Mouse (Mus musculus): ENCODE results near the gene Rnd2. TPM values are rescaled to one million over a fixed set of nuclear protein-coding genes. Genes with fewer than 3 reads are reported as not detected.

The Rnd2 gene
- polyA plus RNA-seq, 1 experiment from 2014 or later = 9.0 TPM

- Histone ChIP-seq H3K4me2 (ENCODE audit: low read length) (no peak overlapping the region), H3K9ac (ENCODE audit: low read length) (no peak overlapping the region), H3K36me3 (ENCODE audit: control insufficient read depth, insufficient read depth, low read length) (peaks cover 42% of the 10 kb centered on the region), H3K4me1 (ENCODE audit: control insufficient read depth in 2 of 2, insufficient read depth in 2 of 2, low read length in 2 of 2) (no peaks in the 10 kb centered on the region), H3K27me3 (ENCODE audit: control insufficient read depth, insufficient read depth, low read length) (no peaks in the 10 kb centered on the region), H3K9me3 (ENCODE audit: control insufficient read depth, low read length) (no peaks in the 10 kb centered on the region), H3K4me3 (ENCODE audit: control insufficient read depth in 1 of 2, insufficient read depth in 1 of 2, low read depth in 1 of 2, low read length in 2 of 2) (no peak overlapping the region), H3K27ac (replicated peaks in 1 of 2; ENCODE audit: control insufficient read depth in 1 of 2, insufficient read depth in 1 of 2, low read depth in 2 of 2, low read length in 2 of 2) (no peak overlapping the region)
- WGBS = 84% methylated on average over 7 of the region's 7 CpGs
- no peak for ATAC-seq (ENCODE audit: insufficient number of reproducible peaks, insufficient read depth, low FRiP score, low read depth)
These were observed 9.2 kb upstream of the Rnd2 start for GRCm38 (mm10) chr11:101455627-101456026.

GRCm38 (mm10) chr11:101457631-101458030 lies 7.2 kb upstream of the Rnd2 start:
- Histone ChIP-seq H3K9ac (ENCODE audit: low read length) (no peak overlapping the region), H3K36me3 (ENCODE audit: control insufficient read depth, insufficient read depth, low read length) (peaks cover 62% of the 10 kb centered on the region), H3K27ac (replicated peaks in 1 of 2; ENCODE audit: control insufficient read depth in 1 of 2, insufficient read depth in 1 of 2, low read depth in 2 of 2, low read length in 2 of 2) (no peak overlapping the region), H3K27me3 (ENCODE audit: control insufficient read depth, insufficient read depth, low read length) (no peaks in the 10 kb centered on the region), H3K4me1 (ENCODE audit: control insufficient read depth in 2 of 2, insufficient read depth in 2 of 2, low read length in 2 of 2) (peaks cover 2% of the 10 kb centered on the region in 2 experiments; a peak in 3 of 4 replicates), H3K4me2 (ENCODE audit: low read length) (no peak overlapping the region), H3K4me3 (ENCODE audit: control insufficient read depth in 1 of 2, insufficient read depth in 1 of 2, low read depth in 1 of 2, low read length in 2 of 2) (no peak overlapping the region), H3K9me3 (ENCODE audit: control insufficient read depth, low read length) (no peaks in the 10 kb centered on the region)
- no peak for ATAC-seq (ENCODE audit: insufficient number of reproducible peaks, insufficient read depth, low FRiP score, low read depth)
- WGBS = 88% methylated on average over 9 of the region's 9 CpGs

GRCm38 (mm10) chr11:101458217-101458616 lies 6.6 kb upstream of the Rnd2 start:
- H3K27ac ChIP-seq (replicated peaks in 1 of 2; ENCODE audit: control insufficient read depth in 1 of 2, insufficient read depth in 1 of 2, low read depth in 2 of 2, low read length in 2 of 2) = no peak overlapping the region
- peaks cover 64% of the 10 kb centered on the region for H3K36me3 ChIP-seq (ENCODE audit: control insufficient read depth, insufficient read depth, low read length)
- no peaks in the 10 kb centered on the region for H3K27me3 ChIP-seq (ENCODE audit: control insufficient read depth, insufficient read depth, low read length)
- H3K4me2 ChIP-seq (ENCODE audit: low read length) = no peak overlapping the region
- no peak for ATAC-seq (ENCODE audit: insufficient number of reproducible peaks, insufficient read depth, low FRiP score, low read depth)
- WGBS = 75% methylated on average over 12 of the region's 12 CpGs
- no peak overlapping the region for H3K4me3 ChIP-seq (ENCODE audit: control insufficient read depth in 1 of 2, insufficient read depth in 1 of 2, low read depth in 1 of 2, low read length in 2 of 2)
- no peaks in the 10 kb centered on the region for H3K9me3 ChIP-seq (ENCODE audit: control insufficient read depth, low read length)
- H3K4me1 ChIP-seq (ENCODE audit: control insufficient read depth in 2 of 2, insufficient read depth in 2 of 2, low read length in 2 of 2) = peaks cover 4 to 8% of the 10 kb centered on the region in 2 experiments; a peak in 3 of 4 replicates
- H3K9ac ChIP-seq (ENCODE audit: low read length) = no peak overlapping the region

- peaks cover 9 to 22% of the 10 kb centered on the region in 2 experiments for H3K4me1 ChIP-seq (ENCODE audit: control insufficient read depth in 2 of 2, insufficient read depth in 2 of 2, low read length in 2 of 2)
- H3K27me3 ChIP-seq (ENCODE audit: control insufficient read depth, insufficient read depth, low read length) = no peaks in the 10 kb centered on the region
- ATAC-seq (ENCODE audit: insufficient number of reproducible peaks, insufficient read depth, low FRiP score, low read depth) = no peak
- no peak overlapping the region for H3K4me3 ChIP-seq (ENCODE audit: control insufficient read depth in 1 of 2, insufficient read depth in 1 of 2, low read depth in 1 of 2, low read length in 2 of 2)
- no peak overlapping the region for H3K27ac ChIP-seq (replicated peaks in 1 of 2; ENCODE audit: control insufficient read depth in 1 of 2, insufficient read depth in 1 of 2, low read depth in 2 of 2, low read length in 2 of 2)
- no peak overlapping the region for H3K9ac ChIP-seq (ENCODE audit: low read length)
- no peaks in the 10 kb centered on the region for H3K9me3 ChIP-seq (ENCODE audit: control insufficient read depth, low read length)
- 45% methylated on average over 6 of the region's 6 CpGs for WGBS
- H3K36me3 ChIP-seq (ENCODE audit: control insufficient read depth, insufficient read depth, low read length) = peaks cover 64% of the 10 kb centered on the region
- no peak overlapping the region for H3K4me2 ChIP-seq (ENCODE audit: low read length)
These were observed 5.1 kb upstream of the Rnd2 start for GRCm38 (mm10) chr11:101459716-101460115.

- WGBS = 84% methylated on average over 15 of the region's 15 CpGs
- H3K4me3 ChIP-seq (ENCODE audit: control insufficient read depth in 1 of 2, insufficient read depth in 1 of 2, low read depth in 1 of 2, low read length in 2 of 2) = no peak overlapping the region
- H3K4me2 ChIP-seq (ENCODE audit: low read length) = no peak overlapping the region
- H3K36me3 ChIP-seq (ENCODE audit: control insufficient read depth, insufficient read depth, low read length) = peaks cover 64% of the 10 kb centered on the region
- no peak overlapping the region for H3K27ac ChIP-seq (replicated peaks in 1 of 2; ENCODE audit: control insufficient read depth in 1 of 2, insufficient read depth in 1 of 2, low read depth in 2 of 2, low read length in 2 of 2)
- H3K9me3 ChIP-seq (ENCODE audit: control insufficient read depth, low read length) = no peaks in the 10 kb centered on the region
- H3K27me3 ChIP-seq (ENCODE audit: control insufficient read depth, insufficient read depth, low read length) = no peaks in the 10 kb centered on the region
- no peak overlapping the region for H3K9ac ChIP-seq (ENCODE audit: low read length)
- peaks cover 11 to 24% of the 10 kb centered on the region in 2 experiments for H3K4me1 ChIP-seq (ENCODE audit: control insufficient read depth in 2 of 2, insufficient read depth in 2 of 2, low read length in 2 of 2)
- no peak for ATAC-seq (ENCODE audit: insufficient number of reproducible peaks, insufficient read depth, low FRiP score, low read depth)
These were observed 4.5 kb upstream of the Rnd2 start for GRCm38 (mm10) chr11:101460321-101460720.

- Histone ChIP-seq H3K4me2 (ENCODE audit: low read length) (no peak overlapping the region), H3K36me3 (ENCODE audit: control insufficient read depth, insufficient read depth, low read length) (peaks cover 57% of the 10 kb centered on the region), H3K9ac (ENCODE audit: low read length) (no peak overlapping the region), H3K4me3 (ENCODE audit: control insufficient read depth in 1 of 2, insufficient read depth in 1 of 2, low read depth in 1 of 2, low read length in 2 of 2) (no peak overlapping the region), H3K4me1 (ENCODE audit: control insufficient read depth in 2 of 2, insufficient read depth in 2 of 2, low read length in 2 of 2) (peaks cover 11 to 31% of the 10 kb centered on the region in 2 experiments), H3K27me3 (ENCODE audit: control insufficient read depth, insufficient read depth, low read length) (no peaks in the 10 kb centered on the region), H3K27ac (replicated peaks in 1 of 2; ENCODE audit: control insufficient read depth in 1 of 2, insufficient read depth in 1 of 2, low read depth in 2 of 2, low read length in 2 of 2) (no peak overlapping the region), H3K9me3 (ENCODE audit: control insufficient read depth, low read length) (no peaks in the 10 kb centered on the region)
- no peak for ATAC-seq (ENCODE audit: insufficient number of reproducible peaks, insufficient read depth, low FRiP score, low read depth)
- 89% methylated on average over 14 of the region's 14 CpGs for WGBS
These were observed 2.7 kb upstream of the Rnd2 start for GRCm38 (mm10) chr11:101462141-101462540.

GRCm38 (mm10) chr11:101462583-101463440 lies 2.0 kb upstream of the Rnd2 start:
- Histone ChIP-seq H3K4me1 (ENCODE audit: control insufficient read depth in 2 of 2, insufficient read depth in 2 of 2, low read length in 2 of 2) (peaks cover 11 to 34% of the 10 kb centered on the region in 2 experiments), H3K9me3 (ENCODE audit: control insufficient read depth, low read length) (no peaks in the 10 kb centered on the region), H3K36me3 (ENCODE audit: control insufficient read depth, insufficient read depth, low read length) (peaks cover 50% of the 10 kb centered on the region), H3K4me3 (ENCODE audit: control insufficient read depth in 1 of 2, insufficient read depth in 1 of 2, low read depth in 1 of 2, low read length in 2 of 2) (no peak overlapping the region), H3K4me2 (ENCODE audit: low read length) (no peak overlapping the region), H3K9ac (ENCODE audit: low read length) (no peak overlapping the region), H3K27me3 (ENCODE audit: control insufficient read depth, insufficient read depth, low read length) (no peaks in the 10 kb centered on the region), H3K27ac (replicated peaks in 1 of 2; ENCODE audit: control insufficient read depth in 1 of 2, insufficient read depth in 1 of 2, low read depth in 2 of 2, low read length in 2 of 2) (no peak overlapping the region)
- no peak for ATAC-seq (ENCODE audit: insufficient number of reproducible peaks, insufficient read depth, low FRiP score, low read depth)
- 47% methylated on average over 13 of the region's 13 CpGs for WGBS

All from heart, embryonic 14.5 days (tissue).